ENCODE assay signal across 20 mouse cellular contexts in genomic region chr2:68794181-68794580, GRCm38 (mm10).
DNase-seq lines count a peak whose midpoint lies in the region; ATAC-seq and TF ChIP-seq lines count a peak whose summit lies in the region.
"Had no signal": no experiment of that assay in that cellular context is flagged by ENCODE, and none has a peak within 500 bp of the region (broad histone marks: within the 10 kb centered on the region; RNA-seq: fewer than 3 reads in every experiment).

No protein-coding gene starts in this region.

- H3K4me1 ChIP-seq in forebrain, embryonic 14.5 days (ENCODE audit: control insufficient read depth, insufficient read depth, low read length) = peaks cover 11% of the 10 kb centered on the region
- H3K4me1 ChIP-seq in forebrain, embryonic 12.5 days = peaks cover 7% of the 10 kb centered on the region; the same call in 1 of the 2 replicates
- H3K4me1 ChIP-seq in midbrain, embryonic 14.5 days (ENCODE audit: control insufficient read depth, insufficient read depth, low read length) = peaks cover 15% of the 10 kb centered on the region

- peak; percentile 30 for ATAC-seq in forebrain, embryonic 14.5 days
- no peak for ATAC-seq in forebrain, embryonic 12.5 days (ENCODE audit: low FRiP score)
- no peak for ATAC-seq in midbrain, embryonic 14.5 days (ENCODE audit: low FRiP score, low TSS enrichment)
- ATAC-seq: intestine, embryonic 16.5 days; liver, postnatal 0 days; lung, postnatal 0 days had no signal

- no peaks in the 10 kb centered on the region for H3K27me3 ChIP-seq in forebrain, embryonic 14.5 days (replicated peaks; ENCODE audit: control insufficient read depth, insufficient read depth, low read length)
- H3K27me3 ChIP-seq in forebrain, embryonic 12.5 days = no peaks in the 10 kb centered on the region
- H3K27me3 ChIP-seq in midbrain, embryonic 14.5 days (ENCODE audit: control insufficient read depth, insufficient read depth, low read length) = no peaks in the 10 kb centered on the region
- H3K27me3 ChIP-seq: limb, embryonic 12.5 days had no signal

- DNase-seq in forebrain, embryonic 14.5 days (ENCODE audit: low spot score) = peak; percentile 30
- no peak for DNase-seq in layer of hippocampus, adult 2 months (ENCODE audit: low spot score in 2 of 2)
- no peak for DNase-seq in layer of hippocampus, postnatal 36 days
- no peak for DNase-seq in midbrain, embryonic 14.5 days
- no peak for DNase-seq in kidney, adult 8-10 months
- DNase-seq in spleen, adult 12 weeks (ENCODE audit: low spot score) = no peak
- DNase-seq: adrenal gland, postnatal 10 days; cerebellum, adult 9-10 months; gastrocnemius, postnatal 14 days; kidney, postnatal 25 days; liver, postnatal 0 days; right cerebral cortex, adult 18-20 months; thymus, adult 18-20 months; thymus, postnatal 36 days had no signal

- no peak for TF ChIP-seq CTCF in layer of hippocampus, adult 2 months (conservative IDR thresholded peaks at IDR 0.05)

- 62% methylated on average over 5 of the region's 5 CpGs for WGBS in forebrain, embryonic 14.5 days
- 84% methylated on average over 5 of the region's 5 CpGs for WGBS in forebrain, embryonic 12.5 days
- WGBS in midbrain, embryonic 14.5 days = 67% methylated on average over 5 of the region's 5 CpGs

- H3K27ac ChIP-seq in forebrain, embryonic 14.5 days (ENCODE audit: low read depth, low read length) = no peak overlapping the region
- no peak overlapping the region for H3K27ac ChIP-seq in forebrain, embryonic 12.5 days
- H3K27ac ChIP-seq in layer of hippocampus, adult 2 months = no peak overlapping the region
- peak overlapping the region; percentile 26; the same call in 1 of the 2 replicates for H3K27ac ChIP-seq in midbrain, embryonic 14.5 days (replicated peaks; ENCODE audit: low read depth, low read length)
- H3K27ac ChIP-seq: limb, embryonic 12.5 days had no signal

- no peaks in the 10 kb centered on the region for H3K9me3 ChIP-seq in forebrain, embryonic 14.5 days (replicated peaks; ENCODE audit: control insufficient read depth, low read length)
- H3K9me3 ChIP-seq in forebrain, embryonic 12.5 days = no peaks in the 10 kb centered on the region
- H3K9me3 ChIP-seq in midbrain, embryonic 14.5 days (ENCODE audit: control insufficient read depth, low read length) = no peaks in the 10 kb centered on the region
- H3K9me3 ChIP-seq: limb, embryonic 12.5 days had no signal

- H3K4me2 ChIP-seq in forebrain, embryonic 14.5 days (ENCODE audit: low read length) = peak overlapping the region; percentile 28; the same call in 1 of the 2 replicates
- no peak overlapping the region for H3K4me2 ChIP-seq in forebrain, embryonic 12.5 days
- peak overlapping the region; percentile 5; the same call in 1 of the 2 replicates for H3K4me2 ChIP-seq in midbrain, embryonic 14.5 days (ENCODE audit: low read length)
- H3K4me2 ChIP-seq: heart, embryonic 11.5 days; limb, embryonic 12.5 days; liver, embryonic 11.5 days had no signal

- no peaks in the 10 kb centered on the region for H3K36me3 ChIP-seq in forebrain, embryonic 14.5 days (ENCODE audit: control insufficient read depth, insufficient read depth, low read length)
- no peaks in the 10 kb centered on the region for H3K36me3 ChIP-seq in forebrain, embryonic 12.5 days (replicated peaks)
- no peaks in the 10 kb centered on the region for H3K36me3 ChIP-seq in midbrain, embryonic 14.5 days (ENCODE audit: control insufficient read depth, insufficient read depth, low read length)
- H3K36me3 ChIP-seq: limb, embryonic 12.5 days had no signal

- no peak overlapping the region for H3K9ac ChIP-seq in forebrain, embryonic 14.5 days (ENCODE audit: low read length)
- no peak overlapping the region for H3K9ac ChIP-seq in forebrain, embryonic 12.5 days
- H3K9ac ChIP-seq in midbrain, embryonic 14.5 days (replicated peaks; ENCODE audit: low read length) = no peak overlapping the region
- H3K9ac ChIP-seq: limb, embryonic 12.5 days; liver, postnatal 0 days had no signal

- no peak overlapping the region for H3K4me3 ChIP-seq in forebrain, embryonic 14.5 days (ENCODE audit: low read depth, low read length)
- H3K4me3 ChIP-seq in forebrain, embryonic 12.5 days (replicated peaks) = no peak overlapping the region
- peak overlapping the region; percentile 13; the same call in 1 of the 2 replicates for H3K4me3 ChIP-seq in layer of hippocampus, adult 2 months
- H3K4me3 ChIP-seq in midbrain, embryonic 14.5 days (replicated peaks; ENCODE audit: low read depth, low read length) = no peak overlapping the region
- H3K4me3 ChIP-seq: limb, embryonic 12.5 days had no signal
